Mouse (Mus musculus) midbrain, embryonic 13.5 days (tissue): ENCODE results near the gene Gm28372. TPM values are rescaled to one million over a fixed set of nuclear protein-coding genes. Genes with fewer than 3 reads are reported as not detected.

Source experiments
- polyA plus RNA-seq: library from polyadenylated mRNA; unstranded; fragments of >200 nt; fragmentation: Nextera tagmentation; extraction: Ambion mirVana; gene quantifications from 2 replicates; pipeline ENCODE4 v1.2.1, GENCODE M21; 2015

The Gm28372 gene
- polyA plus RNA-seq, 1 experiment from 2014 or later, result 0.17 TPM

Other genes starting within 250 kb of the Gm28372 start
- 424 and 459 TPM in 2 replicates for gene Snrpb, start 225.8 kb upstream of the Gm28372 start, polyA plus RNA-seq
- gene Tmc2, start 210.0 kb upstream of the Gm28372 start, polyA plus RNA-seq, result not detected in 2 replicates
- gene Nop56, start 130.8 kb upstream of the Gm28372 start, polyA plus RNA-seq, result 246 and 261 TPM in 2 replicates
- 154 and 165 TPM in 2 replicates for gene Idh3b, start 120.7 kb upstream of the Gm28372 start, polyA plus RNA-seq
- 2.1 and 2.7 TPM in 2 replicates for gene Ebf4, start 110.1 kb upstream of the Gm28372 start, polyA plus RNA-seq
- 13.6 and 16.4 TPM in 2 replicates for gene Cpxm1, start 7.7 kb upstream of the Gm28372 start, polyA plus RNA-seq
- 0.46 and 0.58 TPM in 2 replicates for gene 1700020A23Rik, start within 50 bp of the Gm28372 start, polyA plus RNA-seq
- gene Tmem239, start 1.2 kb downstream of the Gm28372 start, polyA plus RNA-seq, result not detected in 2 replicates
- gene Vps16, start 19.1 kb downstream of the Gm28372 start, polyA plus RNA-seq, result 112 and 124 TPM in 2 replicates
- 10.8 and 11.9 TPM in 2 replicates for gene Pced1a, start 19.5 kb downstream of the Gm28372 start, polyA plus RNA-seq
- 112 and 126 TPM in 2 replicates for gene Ptpra, start 45.0 kb downstream of the Gm28372 start, polyA plus RNA-seq
- 81.9 and 94.9 TPM in 2 replicates for gene Mrps26, start 158.5 kb downstream of the Gm28372 start, polyA plus RNA-seq
- gene Oxt, start 170.9 kb downstream of the Gm28372 start, polyA plus RNA-seq, result not detected in 2 replicates
- 0.88 TPM in 1 of 2 replicates, not detected in the other for gene Avp, start 177.3 kb downstream of the Gm28372 start, polyA plus RNA-seq
- 13.8 and 13.9 TPM in 2 replicates for gene Fastkd5, start 224.8 kb downstream of the Gm28372 start, polyA plus RNA-seq
- gene Ubox5, start 224.8 kb downstream of the Gm28372 start, polyA plus RNA-seq, result 12.8 and 13.4 TPM in 2 replicates
- 8.0 and 9.2 TPM in 2 replicates for gene Lzts3, start 237.6 kb downstream of the Gm28372 start, polyA plus RNA-seq